Mouse (Mus musculus): ENCODE data around the gene Map4k1. TPM values are rescaled to one million over a fixed set of nuclear protein-coding genes. Genes with fewer than 3 reads are reported as not detected.

Gene Map4k1
- polyA plus RNA-seq, 1 experiment = 8.2 TPM

GRCm38 (mm10) chr7:28956270-28956669 lies 25.6 kb upstream of the Map4k1 start:
- TF ChIP-seq POLR2A (IDR thresholded peaks at IDR 0.05; ENCODE audit: borderline replicate concordance, extremely low read depth, insufficient read depth, insufficient read length, poor library complexity, severe bottlenecking) (no peak), CTCF (IDR thresholded peaks at IDR 0.05; ENCODE audit: borderline replicate concordance, extremely low read depth, insufficient read depth, insufficient read length) (no peak)
- DNase-seq (ENCODE audit: low read depth) = no peak

GRCm38 (mm10) chr7:28957286-28957685 lies 24.6 kb upstream of the Map4k1 start:
- TF ChIP-seq CTCF (IDR thresholded peaks at IDR 0.05; ENCODE audit: borderline replicate concordance, extremely low read depth, insufficient read depth, insufficient read length) (no peak), POLR2A (IDR thresholded peaks at IDR 0.05; ENCODE audit: borderline replicate concordance, extremely low read depth, insufficient read depth, insufficient read length, poor library complexity, severe bottlenecking) (no peak)
- no peak for DNase-seq (ENCODE audit: low read depth)

GRCm38 (mm10) chr7:28957997-28958725 lies 23.7 kb upstream of the Map4k1 start:
- no peak for TF ChIP-seq CTCF (IDR thresholded peaks at IDR 0.05; ENCODE audit: borderline replicate concordance, extremely low read depth, insufficient read depth, insufficient read length)
- no peak for TF ChIP-seq POLR2A (IDR thresholded peaks at IDR 0.05; ENCODE audit: borderline replicate concordance, extremely low read depth, insufficient read depth, insufficient read length, poor library complexity, severe bottlenecking)
- no peak for DNase-seq (ENCODE audit: low read depth)

GRCm38 (mm10) chr7:28958770-28959169 lies 23.1 kb upstream of the Map4k1 start:
- TF ChIP-seq POLR2A (IDR thresholded peaks at IDR 0.05; ENCODE audit: borderline replicate concordance, extremely low read depth, insufficient read depth, insufficient read length, poor library complexity, severe bottlenecking) (no peak), CTCF (IDR thresholded peaks at IDR 0.05; ENCODE audit: borderline replicate concordance, extremely low read depth, insufficient read depth, insufficient read length) (no peak)
- no peak for DNase-seq (ENCODE audit: low read depth)

- TF ChIP-seq POLR2A (IDR thresholded peaks at IDR 0.05; ENCODE audit: borderline replicate concordance, extremely low read depth, insufficient read depth, insufficient read length, poor library complexity, severe bottlenecking) (no peak), CTCF (IDR thresholded peaks at IDR 0.05; ENCODE audit: borderline replicate concordance, extremely low read depth, insufficient read depth, insufficient read length) (no peak)
- DNase-seq (ENCODE audit: low read depth) = no peak
Measured at GRCm38 (mm10) chr7:28959505-28960045, 22.3 kb upstream of the Map4k1 start.

GRCm38 (mm10) chr7:28960354-28961046 lies 21.4 kb upstream of the Map4k1 start:
- DNase-seq (ENCODE audit: low read depth) = no peak
- TF ChIP-seq CTCF (IDR thresholded peaks at IDR 0.05; ENCODE audit: borderline replicate concordance, extremely low read depth, insufficient read depth, insufficient read length) (no peak), POLR2A (IDR thresholded peaks at IDR 0.05; ENCODE audit: borderline replicate concordance, extremely low read depth, insufficient read depth, insufficient read length, poor library complexity, severe bottlenecking) (no peak)

- DNase-seq (ENCODE audit: low read depth) = no peak
Measured at GRCm38 (mm10) chr7:28961584-28961926, 20.3 kb upstream of the Map4k1 start.

GRCm38 (mm10) chr7:28961927-28962670 lies 19.8 kb upstream of the Map4k1 start, which contains the start of gene Actn4:
TSS of gene Actn4 (minus strand) at chr7:28962340.
- TF ChIP-seq CTCF (IDR thresholded peaks at IDR 0.05; ENCODE audit: borderline replicate concordance, extremely low read depth, insufficient read depth, insufficient read length) = no peak
- TF ChIP-seq POLR2A (IDR thresholded peaks at IDR 0.05; ENCODE audit: borderline replicate concordance, extremely low read depth, insufficient read depth, insufficient read length, poor library complexity, severe bottlenecking) = peak; percentile 96
- peak; percentile 99 for DNase-seq (ENCODE audit: low read depth)

More at GRCm38 (mm10) chr7:28961584-28961926, 20.3 kb upstream of the Map4k1 start:
- TF ChIP-seq POLR2A (IDR thresholded peaks at IDR 0.05; ENCODE audit: borderline replicate concordance, extremely low read depth, insufficient read depth, insufficient read length, poor library complexity, severe bottlenecking) = no peak
- no peak for TF ChIP-seq CTCF (IDR thresholded peaks at IDR 0.05; ENCODE audit: borderline replicate concordance, extremely low read depth, insufficient read depth, insufficient read length)

- no peak for DNase-seq (ENCODE audit: low read depth)
- TF ChIP-seq POLR2A (IDR thresholded peaks at IDR 0.05; ENCODE audit: borderline replicate concordance, extremely low read depth, insufficient read depth, insufficient read length, poor library complexity, severe bottlenecking) (no peak), CTCF (IDR thresholded peaks at IDR 0.05; ENCODE audit: borderline replicate concordance, extremely low read depth, insufficient read depth, insufficient read length) (no peak)
Measured at GRCm38 (mm10) chr7:28963399-28963923, 18.4 kb upstream of the Map4k1 start.

- DNase-seq (ENCODE audit: low read depth) = no peak
- TF ChIP-seq CTCF (IDR thresholded peaks at IDR 0.05; ENCODE audit: borderline replicate concordance, extremely low read depth, insufficient read depth, insufficient read length) = no peak
- TF ChIP-seq POLR2A (IDR thresholded peaks at IDR 0.05; ENCODE audit: borderline replicate concordance, extremely low read depth, insufficient read depth, insufficient read length, poor library complexity, severe bottlenecking) = no peak
Measured at GRCm38 (mm10) chr7:28965346-28965840, 16.5 kb upstream of the Map4k1 start.
